Mouse (Mus musculus) forebrain, postnatal 0 days (tissue): ENCODE data around the gene Crygd. TPM values are rescaled to one million over a fixed set of nuclear protein-coding genes. Genes with fewer than 3 reads are reported as not detected.

Experiments used
- ATAC-seq: fragments of 200-750 bp; cut with Nextera tagmentation; 2 replicates; pipeline ENCODE4 v1.8.0; 2017; ENCODE audit warnings: mild to moderate bottlenecking, moderate library complexity
- DNase-seq: peaks from one replicate; pipeline ENCODE4 v3.0.0-alpha.2; 2015
- H3K27ac ChIP-seq: fragments of 300-500 bp; sonication (generic); 2 replicates; pipeline ENCODE4 v1.5.1; 2014; ENCODE audit warnings: low read depth, mild to moderate bottlenecking, antibody characterized with exemption, low read length, moderate library complexity, mixed read lengths
- H3K27me3 ChIP-seq: fragments of 300-500 bp; sonication (generic); 2 replicates; pipeline ENCODE4 v1.6.1; 2014; ENCODE audit warnings: mild to moderate bottlenecking, low read length, mixed read lengths; ENCODE audit not compliant: insufficient read depth
- H3K36me3 ChIP-seq: fragments of 300-500 bp; sonication (generic); 2 replicates; pipeline ENCODE4 v1.6.1; 2014; ENCODE audit warnings: mild to moderate bottlenecking, moderate library complexity; ENCODE audit not compliant: insufficient read depth
- H3K4me1 ChIP-seq: fragments of 300-500 bp; sonication (generic); 2 replicates; pipeline ENCODE4 v1.6.1; 2014; ENCODE audit warnings: antibody characterized with exemption; ENCODE audit not compliant: insufficient read depth
- H3K4me2 ChIP-seq: fragments of 300-500 bp; sonication (generic); 2 replicates; pipeline ENCODE4 v1.6.1; 2014; ENCODE audit warnings: low read depth, mild to moderate bottlenecking, moderate library complexity
- H3K4me3 ChIP-seq: fragments of 300-500 bp; sonication (generic); 2 replicates; pipeline ENCODE4 v1.5.1; 2014; ENCODE audit warnings: low read depth, low read length, mixed read lengths
- H3K9ac ChIP-seq: fragments of 300-500 bp; sonication (generic); 2 replicates; pipeline ENCODE4 v1.6.1; 2014; ENCODE audit warnings: mild to moderate bottlenecking
- H3K9me3 ChIP-seq: fragments of 300-500 bp; sonication (generic); 2 replicates; pipeline ENCODE4 v1.6.1; 2016; ENCODE audit warnings: low read length
- CTCF ChIP-seq: sonication (generic); IDR thresholded peaks from 2 replicates; pipeline ENCODE4 v1.5.1; 2016; ENCODE audit warnings: antibody characterized with exemption, control low read depth, low read depth
- WGBS: fragments of 180-500 bp; shearing (Covaris S2); extraction: QIAGEN DNeasy Blood & Tissue Kit; methylation state at CpG from one replicate; pipeline ENCODE4 v1.1.7; 2014; 5-methylcytosine and 5-hydroxymethylcytosine counted together
- polyA plus RNA-seq: library from polyadenylated mRNA; unstranded; fragments of >200 nt; fragmentation: Nextera tagmentation; extraction: Ambion mirVana; gene quantifications from 2 replicates; pipeline ENCODE4 v1.2.1, GENCODE M21; 2015
- total RNA-seq: library from RNA; depleted of rRNA; stranded (reverse); fragments of >200 nt; gene quantifications from 2 replicates; pipeline ENCODE4 v1.2.3, GENCODE M21; 2014

Gene Crygd
- total and polyA plus RNA-seq, 2 experiments from 2014 or later = not detected

DNA sequence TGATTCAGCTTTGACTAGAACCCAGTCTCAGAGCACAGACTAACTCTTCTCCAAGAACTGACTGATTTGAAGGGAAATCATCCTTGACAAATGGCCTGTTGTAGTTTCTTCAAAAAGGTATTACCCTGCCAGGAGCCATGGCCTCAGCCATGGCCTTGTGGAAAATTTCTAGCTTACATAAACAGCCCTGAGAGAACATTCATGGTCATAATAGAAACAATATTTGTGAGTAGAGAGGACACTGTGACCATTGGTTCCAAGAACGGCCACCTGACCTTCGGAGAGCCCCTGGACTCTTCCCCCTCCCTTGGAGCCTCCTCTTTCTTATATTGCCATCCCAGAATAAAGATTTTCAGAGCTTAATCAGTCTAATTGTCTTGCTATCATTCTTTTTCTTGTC, 19.8 kb downstream of the Crygd start:
- Histone ChIP-seq H3K27me3 (no peaks in the 10 kb centered on the region), H3K4me1 (no peaks in the 10 kb centered on the region), H3K9ac (no peak overlapping the region), H3K4me3 (no peak overlapping the region), H3K27ac (no peak overlapping the region), H3K4me2 (no peak overlapping the region), H3K36me3 (no peaks in the 10 kb centered on the region), H3K9me3 (no peaks in the 10 kb centered on the region)
- TF ChIP-seq CTCF = no peak
- ATAC-seq (no peak), DNase-seq (no peak)
- 77% methylated on average over 2 of the region's 2 CpGs for WGBS

DNA sequence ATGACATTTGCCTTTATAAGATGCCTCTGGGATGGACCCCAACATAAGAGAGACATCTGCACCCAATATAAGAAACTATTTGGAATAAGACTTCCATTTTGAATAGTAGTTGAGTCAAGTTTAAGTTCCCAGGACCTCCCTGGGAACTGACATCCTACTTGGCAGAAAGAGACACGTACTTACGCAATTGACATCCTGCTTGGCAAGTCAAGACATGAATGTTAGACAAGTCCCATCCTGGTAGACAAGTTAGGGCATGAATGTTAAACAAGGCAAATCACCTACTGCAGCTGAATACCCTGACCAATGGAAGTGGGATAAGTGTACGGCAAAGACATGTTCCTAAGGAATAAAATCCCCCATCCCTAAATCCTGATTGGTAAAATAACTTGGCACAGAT, 21.4 kb downstream of the Crygd start:
- Histone ChIP-seq H3K27me3 (no peaks in the 10 kb centered on the region), H3K4me2 (no peak overlapping the region), H3K36me3 (no peaks in the 10 kb centered on the region), H3K27ac (no peak overlapping the region), H3K4me3 (no peak overlapping the region), H3K9ac (no peak overlapping the region), H3K4me1 (no peaks in the 10 kb centered on the region), H3K9me3 (no peaks in the 10 kb centered on the region)
- 94% methylated on average over 3 of the region's 3 CpGs for WGBS
- DNase-seq (no peak), ATAC-seq (no peak)
- TF ChIP-seq CTCF = no peak

DNA sequence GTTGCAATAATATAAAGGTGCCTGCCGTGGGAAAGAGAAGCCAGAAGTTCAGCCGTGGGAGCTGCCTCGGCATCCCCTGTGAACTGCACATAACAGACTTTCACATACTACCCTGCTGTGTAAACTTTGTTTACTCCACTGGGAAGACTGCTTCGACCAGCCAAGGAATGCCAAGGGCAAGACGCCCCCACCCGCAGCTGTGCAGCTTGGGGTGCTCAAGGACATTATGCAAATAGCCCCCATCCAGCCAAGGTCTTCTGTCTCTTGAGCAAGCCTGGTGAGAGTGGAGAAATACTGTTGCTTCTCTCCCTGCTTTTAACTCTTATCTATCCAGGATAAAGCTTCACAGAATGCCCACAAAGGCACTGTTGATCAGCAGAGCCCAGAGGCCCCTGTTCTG, 22.4 kb downstream of the Crygd start:
- H3K9ac ChIP-seq = no peak overlapping the region
- no peak for ATAC-seq
- no peak for DNase-seq
- no peak overlapping the region for H3K4me2 ChIP-seq
- no peak overlapping the region for H3K27ac ChIP-seq
- H3K36me3 ChIP-seq = no peaks in the 10 kb centered on the region
- H3K4me1 ChIP-seq = no peaks in the 10 kb centered on the region
- H3K27me3 ChIP-seq = no peaks in the 10 kb centered on the region
- WGBS = 81% methylated on average over 6 of the region's 6 CpGs
- no peak overlapping the region for H3K4me3 ChIP-seq
- H3K9me3 ChIP-seq = no peaks in the 10 kb centered on the region
- no peak for TF ChIP-seq CTCF

DNA sequence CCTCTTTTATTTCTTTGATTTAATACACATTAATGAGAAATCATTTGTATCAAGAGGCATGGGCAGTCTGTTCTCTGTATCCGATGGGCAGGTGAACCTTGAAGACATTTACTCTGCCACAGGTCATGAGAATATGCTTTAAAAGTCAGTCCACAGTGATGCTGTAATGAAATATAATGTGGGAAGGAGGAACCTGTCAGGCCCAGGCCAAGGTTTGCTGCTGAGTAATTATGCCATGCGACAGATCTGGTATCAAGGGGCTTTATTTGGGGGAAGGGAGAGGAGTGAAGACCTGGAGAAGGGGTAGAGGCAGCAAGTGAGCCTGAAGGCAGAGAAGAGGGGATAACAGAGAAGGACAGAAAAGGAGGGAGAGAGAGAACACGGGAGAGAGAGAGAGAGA, 23.6 kb downstream of the Crygd start:
- ATAC-seq (no peak), DNase-seq (no peak)
- H3K4me2 ChIP-seq = no peak overlapping the region
- H3K27me3 ChIP-seq = no peaks in the 10 kb centered on the region
- 80% methylated on average over 3 of the region's 3 CpGs for WGBS
- H3K4me3 ChIP-seq = no peak overlapping the region
- H3K9me3 ChIP-seq = no peaks in the 10 kb centered on the region
- no peaks in the 10 kb centered on the region for H3K36me3 ChIP-seq
- TF ChIP-seq CTCF = no peak
- H3K4me1 ChIP-seq = no peaks in the 10 kb centered on the region
- no peak overlapping the region for H3K27ac ChIP-seq
- H3K9ac ChIP-seq = no peak overlapping the region

DNA sequence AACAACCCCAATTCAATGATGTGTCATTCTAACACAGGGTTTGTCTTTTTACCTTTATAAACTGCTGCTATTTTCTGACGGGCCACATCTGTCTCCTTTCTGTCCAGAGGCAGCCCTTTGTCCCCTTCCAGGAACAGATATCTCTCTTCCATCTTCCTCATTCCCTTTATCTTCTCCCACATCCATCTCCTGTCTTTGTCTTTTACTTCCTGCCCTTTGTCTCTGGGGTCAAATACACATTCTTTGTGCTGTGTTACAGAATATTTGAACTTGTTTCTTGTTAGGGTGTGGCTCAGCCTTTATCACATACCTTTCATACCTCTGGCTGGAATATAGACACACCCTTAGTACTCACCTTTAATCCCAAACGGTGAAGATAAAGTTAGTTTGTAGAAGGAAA, 25.7 kb downstream of the Crygd start:
- TF ChIP-seq CTCF = no peak
- Histone ChIP-seq H3K27ac (no peak overlapping the region), H3K9me3 (no peaks in the 10 kb centered on the region), H3K4me2 (no peak overlapping the region), H3K4me1 (no peaks in the 10 kb centered on the region), H3K36me3 (no peaks in the 10 kb centered on the region), H3K27me3 (no peaks in the 10 kb centered on the region), H3K4me3 (no peak overlapping the region), H3K9ac (no peak overlapping the region)
- DNase-seq = no peak
- 83% methylated on average over 2 of the region's 2 CpGs for WGBS
- no peak for ATAC-seq

DNA sequence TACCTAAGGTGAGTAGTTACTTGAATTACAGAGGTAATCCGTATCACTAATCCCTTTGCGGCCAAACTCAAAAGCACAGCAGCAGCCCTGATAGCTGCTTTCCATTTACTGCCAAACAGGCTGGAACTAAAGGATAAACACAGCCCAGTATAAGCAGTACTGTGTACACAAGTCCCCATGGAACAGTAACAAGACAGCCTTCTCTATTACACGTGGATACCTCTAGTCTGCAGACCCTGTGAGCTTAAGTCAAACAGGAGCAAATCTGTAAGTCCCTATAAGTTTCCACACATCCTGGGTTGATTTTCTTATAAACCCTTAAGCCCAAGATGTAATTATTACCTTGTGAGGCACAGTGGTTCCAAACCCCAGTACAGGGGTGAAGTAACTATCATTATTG, 27.7 kb downstream of the Crygd start:
- no peaks in the 10 kb centered on the region for H3K4me1 ChIP-seq
- no peak overlapping the region for H3K4me2 ChIP-seq
- H3K9me3 ChIP-seq = no peaks in the 10 kb centered on the region
- TF ChIP-seq CTCF = no peak
- H3K27ac ChIP-seq = no peak overlapping the region
- H3K27me3 ChIP-seq = no peaks in the 10 kb centered on the region
- H3K4me3 ChIP-seq = no peak overlapping the region
- ATAC-seq = no peak
- H3K36me3 ChIP-seq = no peaks in the 10 kb centered on the region
- no peak overlapping the region for H3K9ac ChIP-seq
- DNase-seq = no peak
- 22% methylated on average over 3 of the region's 3 CpGs for WGBS

DNA sequence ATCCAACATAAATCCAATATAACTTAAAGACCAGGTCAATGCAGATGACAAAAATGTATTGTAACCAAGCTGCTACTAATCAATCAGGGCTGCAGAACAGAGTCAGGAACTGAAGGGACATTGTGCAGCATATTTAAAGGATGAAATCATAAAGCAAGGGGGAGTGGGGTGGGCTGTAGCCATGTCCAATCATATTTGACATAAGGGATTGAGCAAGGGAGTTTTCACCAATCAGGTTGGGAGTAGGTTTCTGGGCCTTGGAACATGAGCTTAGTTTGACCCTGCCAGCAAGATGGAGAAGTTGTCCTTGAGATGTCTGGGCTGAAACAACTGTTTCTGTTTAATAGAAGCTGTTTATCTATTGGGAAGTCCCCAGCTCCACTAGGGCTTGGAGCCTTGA, 30.6 kb downstream of the Crygd start, which contains the start of gene Akr1cl:
Gene Akr1cl (minus strand): TSS at position 119 of the 400 bp plus-strand sequence.
- no peak for TF ChIP-seq CTCF
- no peaks in the 10 kb centered on the region for H3K9me3 ChIP-seq
- no peak for ATAC-seq

DNA sequence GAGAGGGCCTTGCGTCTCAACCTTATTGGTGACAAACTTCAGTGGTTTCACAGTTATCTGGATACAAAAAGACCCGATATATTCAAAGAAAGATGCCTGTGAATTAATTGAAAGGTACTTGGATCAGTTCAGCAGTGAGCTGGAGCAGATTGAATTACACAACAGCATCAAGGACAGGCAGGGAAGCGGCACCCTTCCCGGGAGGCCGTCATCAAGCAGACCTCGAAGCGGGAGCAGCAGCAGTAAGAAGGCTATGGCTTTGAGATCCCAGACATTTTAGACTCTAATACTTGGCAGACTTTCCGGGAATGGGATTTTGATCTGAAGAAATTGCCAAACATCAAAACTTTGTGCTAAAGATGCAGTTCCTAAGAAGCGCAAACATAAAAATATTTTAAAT, 35.0 kb downstream of the Crygd start:
- Histone ChIP-seq H3K9ac (no peak overlapping the region), H3K4me1 (no peaks in the 10 kb centered on the region)
- 67% methylated on average over 9 of the region's 9 CpGs for WGBS

More for the DNA sequence above, 30.6 kb downstream of the Crygd start, which contains the start of gene Akr1cl:
- no peaks in the 10 kb centered on the region for H3K36me3 ChIP-seq
- H3K9ac ChIP-seq = no peak within 1 kb of the TSS
- H3K27me3 ChIP-seq = no peaks in the 10 kb centered on the region
- H3K27ac ChIP-seq = no peak within 1 kb of the TSS
- H3K4me3 ChIP-seq = no peak within 1 kb of the TSS
- H3K4me1 ChIP-seq = no peaks in the 10 kb centered on the region
- no peak within 1 kb of the TSS for H3K4me2 ChIP-seq
- no peak for DNase-seq

More for the DNA sequence above, 35.0 kb downstream of the Crygd start:
- no peak overlapping the region for H3K27ac ChIP-seq
- no peaks in the 10 kb centered on the region for H3K27me3 ChIP-seq
- TF ChIP-seq CTCF = no peak
- no peaks in the 10 kb centered on the region for H3K9me3 ChIP-seq
- H3K36me3 ChIP-seq = no peaks in the 10 kb centered on the region
- H3K4me3 ChIP-seq = no peak overlapping the region
- DNase-seq (no peak), ATAC-seq (no peak)
- no peak overlapping the region for H3K4me2 ChIP-seq
